Mouse (Mus musculus) stomach, postnatal 0 days (tissue): Measurements from ENCODE around the gene Klf15. TPM values are rescaled to one million over a fixed set of nuclear protein-coding genes. Genes with fewer than 3 reads are reported as not detected.

Source experiments
- ATAC-seq: fragments of 200-750 bp; cut with Nextera tagmentation; 2 replicates; pipeline ENCODE4 v1.8.0; 2017; ENCODE audit not compliant: low FRiP score, low TSS enrichment
- DNase-seq: peaks from one replicate; pipeline ENCODE4 v3.0.0-alpha.2; 2016; ENCODE audit warnings: low spot score
- H3K27ac ChIP-seq: fragments of 300-500 bp; sonication (generic); replicated peaks from 2 replicates; pipeline ENCODE4 v1.5.1; 2014; ENCODE audit warnings: mild to moderate bottlenecking, control low read depth
- H3K27me3 ChIP-seq: fragments of 300-500 bp; sonication (generic); 2 replicates; pipeline ENCODE4 v1.6.1; 2014; ENCODE audit warnings: low read length; ENCODE audit not compliant: control insufficient read depth, insufficient read depth
- H3K36me3 ChIP-seq: fragments of 300-500 bp; sonication (generic); 2 replicates; pipeline ENCODE4 v1.6.1; 2014; ENCODE audit warnings: low read length, mixed read lengths; ENCODE audit not compliant: control insufficient read depth, insufficient read depth
- H3K4me1 ChIP-seq: fragments of 300-500 bp; sonication (generic); replicated peaks from 2 replicates; pipeline ENCODE4 v1.6.1; 2014; ENCODE audit warnings: antibody characterized with exemption; ENCODE audit not compliant: control insufficient read depth, insufficient read depth
- H3K4me2 ChIP-seq: fragments of 300-500 bp; sonication (generic); replicated peaks from 2 replicates; pipeline ENCODE4 v1.6.1; 2014; ENCODE audit warnings: low read depth, mild to moderate bottlenecking, control low read depth, moderate library complexity
- H3K4me3 ChIP-seq: fragments of 300-500 bp; sonication (generic); 2 replicates; pipeline ENCODE4 v1.5.1; 2014; ENCODE audit warnings: low read depth, low read length, control low read depth
- H3K9ac ChIP-seq: fragments of 300-500 bp; sonication (generic); 2 replicates; pipeline ENCODE4 v1.6.1; 2014; ENCODE audit warnings: mild to moderate bottlenecking, low read length, control low read depth, mixed read lengths
- H3K9me3 ChIP-seq: fragments of 300-500 bp; sonication (generic); 2 replicates; pipeline ENCODE4 v1.6.1; 2016; ENCODE audit warnings: low read length; ENCODE audit not compliant: control insufficient read depth
- CTCF ChIP-seq: IDR thresholded peaks from 2 replicates; pipeline ENCODE4 v1.5.1; 2016; ENCODE audit warnings: antibody characterized with exemption, low read depth, mild to moderate bottlenecking, moderate library complexity
- EP300 ChIP-seq: optimal IDR thresholded peaks from 2 replicates; pipeline ENCODE3; 2016; ENCODE audit warnings: antibody characterized with exemption
- WGBS: fragments of 180-500 bp; shearing (Covaris S2); extraction: QIAGEN DNeasy Blood & Tissue Kit; methylation state at CpG from one replicate; pipeline ENCODE4 v1.1.7; 2014; 5-methylcytosine and 5-hydroxymethylcytosine counted together
- polyA plus RNA-seq: library from polyadenylated mRNA; unstranded; fragments of >200 nt; fragmentation: Nextera tagmentation; extraction: Ambion mirVana; gene quantifications from 2 replicates; pipeline ENCODE4 v1.2.1, GENCODE M21; 2015

Gene Klf15
- polyA plus RNA-seq, 1 experiment from 2014 or later = 4.1 TPM

GRCm38 (mm10) chr6:90495282-90495912 is 33.0 kb downstream of the Klf15 start:
- DNase-seq (no peak), ATAC-seq (0 out of 2 replicates have a peak, but pooled peaks have one; percentile 35)
- WGBS = 52% methylated on average over 6 of the region's 7 CpGs
- H3K9me3 ChIP-seq = no peaks in the 10 kb centered on the region
- no peak overlapping the region for H3K4me2 ChIP-seq
- no peak overlapping the region for H3K27ac ChIP-seq
- H3K4me3 ChIP-seq = no peak overlapping the region
- H3K36me3 ChIP-seq = no peaks in the 10 kb centered on the region
- H3K4me1 ChIP-seq = no peaks in the 10 kb centered on the region; the same call in 1 of the 2 replicates
- TF ChIP-seq CTCF = no peak
- TF ChIP-seq EP300 = no peak
- H3K9ac ChIP-seq = no peak overlapping the region
- H3K27me3 ChIP-seq = no peaks in the 10 kb centered on the region

- Histone ChIP-seq H3K9me3 (no peaks in the 10 kb centered on the region), H3K27me3 (no peaks in the 10 kb centered on the region), H3K4me2 (no peak overlapping the region), H3K36me3 (no peaks in the 10 kb centered on the region), H3K4me3 (no peak overlapping the region), H3K27ac (no peak overlapping the region), H3K9ac (no peak overlapping the region), H3K4me1 (no peaks in the 10 kb centered on the region; the same call in 1 of the 2 replicates)
- TF ChIP-seq EP300 = no peak
- TF ChIP-seq CTCF = no peak
- no peak for DNase-seq
- 65% methylated on average over 3 of the region's 3 CpGs for WGBS
- no peak for ATAC-seq
These were observed 33.8 kb downstream of the Klf15 start for GRCm38 (mm10) chr6:90496217-90496616.

- Histone ChIP-seq H3K4me1 (no peaks in the 10 kb centered on the region; the same call in 1 of the 2 replicates), H3K9me3 (no peaks in the 10 kb centered on the region), H3K36me3 (no peaks in the 10 kb centered on the region), H3K4me2 (no peak overlapping the region), H3K4me3 (no peak overlapping the region), H3K9ac (no peak overlapping the region), H3K27ac (no peak overlapping the region), H3K27me3 (no peaks in the 10 kb centered on the region)
- 73% methylated on average over 4 of the region's 4 CpGs for WGBS
- no peak for ATAC-seq
- DNase-seq = no peak
- no peak for TF ChIP-seq EP300
- no peak for TF ChIP-seq CTCF
These were observed 37.1 kb downstream of the Klf15 start for GRCm38 (mm10) chr6:90499509-90499908.

DNA sequence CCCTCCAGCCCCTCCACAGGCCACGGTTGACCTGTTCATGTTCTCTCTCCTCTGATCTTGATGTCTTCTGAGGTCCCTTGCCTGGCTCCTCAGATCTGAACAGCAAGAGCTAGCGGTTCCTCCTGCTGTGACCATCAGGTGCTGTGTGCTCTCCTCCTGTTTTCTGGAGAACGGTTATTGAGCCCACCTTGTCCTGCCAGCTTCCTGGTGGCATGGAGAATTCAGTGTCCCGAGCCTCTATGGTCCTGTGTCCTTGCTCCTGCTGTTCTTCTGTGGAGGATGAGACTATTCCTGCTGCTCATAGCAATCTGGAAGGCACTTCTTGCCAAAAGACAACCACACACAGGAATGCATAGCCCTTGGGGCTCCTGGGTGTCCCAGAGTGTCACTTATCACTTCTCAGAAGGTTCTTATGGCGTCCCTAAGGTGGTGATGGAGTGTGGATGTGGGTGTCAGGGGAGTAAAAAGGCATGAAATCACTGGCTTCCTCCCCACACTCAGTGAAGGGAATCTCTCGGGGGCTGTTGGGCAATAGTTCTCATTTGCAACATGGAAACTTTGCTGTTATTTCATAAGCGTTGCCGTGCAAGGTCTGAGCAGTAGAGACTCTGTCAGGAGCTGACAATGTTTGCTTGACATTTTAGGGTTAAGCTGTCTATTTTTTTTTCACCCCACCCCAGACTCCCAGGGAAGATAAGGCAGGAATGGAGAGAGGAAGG is 39.0 kb downstream of the Klf15 start:
- Histone ChIP-seq H3K27me3 (no peaks in the 10 kb centered on the region), H3K9me3 (no peaks in the 10 kb centered on the region), H3K4me2 (no peak overlapping the region), H3K9ac (no peak overlapping the region), H3K4me3 (no peak overlapping the region), H3K36me3 (no peaks in the 10 kb centered on the region), H3K4me1 (no peaks in the 10 kb centered on the region), H3K27ac (no peak overlapping the region)
- ATAC-seq (no peak), DNase-seq (no peak)
- TF ChIP-seq EP300 (no peak), CTCF (no peak)
- WGBS = 62% methylated on average over 8 of the region's 8 CpGs

- ATAC-seq (no peak), DNase-seq (no peak)
- Histone ChIP-seq H3K9ac (no peak overlapping the region), H3K27me3 (no peaks in the 10 kb centered on the region), H3K4me3 (no peak overlapping the region), H3K4me1 (0 out of 2 replicates have a peak, but pooled peaks cover 5% of the 10 kb centered on the region), H3K4me2 (no peak overlapping the region), H3K27ac (peak overlapping the region; percentile 87), H3K36me3 (no peaks in the 10 kb centered on the region), H3K9me3 (no peaks in the 10 kb centered on the region)
- 16% methylated on average over 6 of the region's 6 CpGs for WGBS
- no peak for TF ChIP-seq CTCF
- TF ChIP-seq EP300 = no peak
These were observed 43.5 kb downstream of the Klf15 start for GRCm38 (mm10) chr6:90505906-90506305.
